Mouse (Mus musculus): Measurements from ENCODE around the gene Sulf2.

Gene Sulf2

GRCm38 (mm10) chr2:166119992-166120391 lies 35.5 kb downstream of the Sulf2 start:
- no peak for DNase-seq (ENCODE audit: extremely low spot score)

GRCm38 (mm10) chr2:166116704-166117103 lies 38.8 kb downstream of the Sulf2 start:
- DNase-seq (ENCODE audit: extremely low spot score): no peak

- DNase-seq (ENCODE audit: extremely low spot score): no peak
Measured at GRCm38 (mm10) chr2:166116278-166116608, 39.2 kb downstream of the Sulf2 start.

- DNase-seq (ENCODE audit: extremely low spot score): no peak
Measured at GRCm38 (mm10) chr2:166115571-166116277, 39.7 kb downstream of the Sulf2 start.

- no peak for DNase-seq (ENCODE audit: extremely low spot score)
Measured at GRCm38 (mm10) chr2:166112986-166113385, 42.5 kb downstream of the Sulf2 start.

- no peak for DNase-seq (ENCODE audit: extremely low spot score)
Measured at GRCm38 (mm10) chr2:166111831-166112250, 43.6 kb downstream of the Sulf2 start.

- no peak for DNase-seq (ENCODE audit: extremely low spot score)
Measured at GRCm38 (mm10) chr2:166111238-166111637, 44.2 kb downstream of the Sulf2 start.

- no peak for DNase-seq (ENCODE audit: extremely low spot score)
Measured at GRCm38 (mm10) chr2:166110764-166111163, 44.7 kb downstream of the Sulf2 start.

- peak; percentile 82 for DNase-seq (ENCODE audit: extremely low spot score)
Measured at GRCm38 (mm10) chr2:166108326-166108725, 47.1 kb downstream of the Sulf2 start.

GRCm38 (mm10) chr2:166107911-166108310 lies 47.6 kb downstream of the Sulf2 start:
- no peak for DNase-seq (ENCODE audit: extremely low spot score)

- DNase-seq (ENCODE audit: extremely low spot score): no peak
Measured at GRCm38 (mm10) chr2:166106631-166107030, 48.8 kb downstream of the Sulf2 start.

- DNase-seq (ENCODE audit: extremely low spot score): no peak
Measured at GRCm38 (mm10) chr2:166105911-166106310, 49.6 kb downstream of the Sulf2 start.

- no peak for DNase-seq (ENCODE audit: extremely low spot score)
Measured at GRCm38 (mm10) chr2:166102893-166103292, 52.6 kb downstream of the Sulf2 start.

- no peak for DNase-seq (ENCODE audit: extremely low spot score)
Measured at GRCm38 (mm10) chr2:166100309-166101262, 54.9 kb downstream of the Sulf2 start.

GRCm38 (mm10) chr2:166098292-166098933 lies 57.0 kb downstream of the Sulf2 start:
- DNase-seq (ENCODE audit: extremely low spot score): no peak

GRCm38 (mm10) chr2:166097443-166098291 lies 57.8 kb downstream of the Sulf2 start:
- no peak for DNase-seq (ENCODE audit: extremely low spot score)

GRCm38 (mm10) chr2:166096834-166097233 lies 58.6 kb downstream of the Sulf2 start:
- no peak for DNase-seq (ENCODE audit: extremely low spot score)

- no peak for DNase-seq (ENCODE audit: extremely low spot score)
Measured at GRCm38 (mm10) chr2:166096300-166096699, 59.2 kb downstream of the Sulf2 start.

- no peak for DNase-seq (ENCODE audit: extremely low spot score)
Measured at GRCm38 (mm10) chr2:166092412-166092811, 63.1 kb downstream of the Sulf2 start.

- no peak for DNase-seq (ENCODE audit: extremely low spot score)
Measured at GRCm38 (mm10) chr2:166091599-166091998, 63.9 kb downstream of the Sulf2 start.

GRCm38 (mm10) chr2:166090131-166090581 lies 65.3 kb downstream of the Sulf2 start:
- peak; percentile 31 for DNase-seq (ENCODE audit: extremely low spot score)

All from embryo, embryonic 9.5 days (tissue).